Mouse (Mus musculus) liver, embryonic 11.5 days (tissue): ENCODE data around the gene Camkv. TPM values are rescaled to one million over a fixed set of nuclear protein-coding genes. Genes with fewer than 3 reads are reported as not detected.

ENCODE experiments used
- ATAC-seq: fragments of 200-750 bp; cut with Nextera tagmentation; replicated peaks from 2 replicates; pipeline ENCODE4 v1.8.0; 2017; ENCODE audit warnings: moderate number of reproducible peaks, mild to moderate bottlenecking, moderate TSS enrichment, moderate library complexity; ENCODE audit not compliant: low FRiP score
- DNase-seq: peaks from one replicate; pipeline ENCODE4 v3.0.0-alpha.2; 2017; ENCODE audit warnings: low spot score
- H3K27ac ChIP-seq: fragments of 300-500 bp; sonication (generic); 2 replicates; pipeline ENCODE4 v1.5.1; 2014; ENCODE audit warnings: mild to moderate bottlenecking, low read depth, low read length, control low read depth
- H3K27me3 ChIP-seq: fragments of 300-500 bp; sonication (generic); replicated peaks from 2 replicates; pipeline ENCODE4 v1.6.1; 2014; ENCODE audit warnings: low read length, mixed read lengths; ENCODE audit not compliant: control insufficient read depth, insufficient read depth
- H3K36me3 ChIP-seq: fragments of 300-500 bp; sonication (generic); 2 replicates; pipeline ENCODE4 v1.6.1; 2014; ENCODE audit warnings: mild to moderate bottlenecking, low read length, moderate library complexity, mixed read lengths; ENCODE audit not compliant: control insufficient read depth, insufficient read depth
- H3K4me1 ChIP-seq: fragments of 300-500 bp; sonication (generic); replicated peaks from 2 replicates; pipeline ENCODE4 v1.6.1; 2014; ENCODE audit warnings: low read length, mixed read lengths; ENCODE audit not compliant: control insufficient read depth, insufficient read depth
- H3K4me2 ChIP-seq: fragments of 300-500 bp; sonication (generic); 2 replicates; pipeline ENCODE4 v1.6.1; 2014; ENCODE audit warnings: mild to moderate bottlenecking, control low read depth, moderate library complexity
- H3K4me3 ChIP-seq: fragments of 300-500 bp; sonication (generic); 2 replicates; pipeline ENCODE4 v1.5.1; 2014; ENCODE audit warnings: low read depth, low read length, control low read depth
- H3K9ac ChIP-seq: fragments of 300-500 bp; sonication (generic); 2 replicates; pipeline ENCODE4 v1.6.1; 2014; ENCODE audit warnings: low read depth, low read length, control low read depth
- H3K9me3 ChIP-seq: fragments of 300-500 bp; sonication (generic); 2 replicates; pipeline ENCODE4 v1.6.1; 2016; ENCODE audit warnings: low read length, inconsistent platforms, mixed read lengths; ENCODE audit not compliant: control insufficient read depth
- whole genome bisulfite sequencing: fragments of 180-500 bp; shearing (Covaris S2); extraction: QIAGEN DNeasy Blood & Tissue Kit; methylation state at CpG from one replicate; pipeline ENCODE4 v1.1.7; 2014; 5-methylcytosine and 5-hydroxymethylcytosine counted together
- polyA plus RNA-seq: library from polyadenylated mRNA; unstranded; fragments of >200 nt; fragmentation: Nextera tagmentation; extraction: Ambion mirVana; gene quantifications from 2 replicates; pipeline ENCODE4 v1.2.1, GENCODE M21; 2014

The Camkv gene
- polyA plus RNA-seq, 1 experiment from 2014 or later: 0.56 TPM

- Histone ChIP-seq H3K4me1 (peaks cover 54% of the 10 kb centered on the region), H3K36me3 (peaks cover 11% of the 10 kb centered on the region), H3K27me3 (no peaks in the 10 kb centered on the region; the same call in 1 of the 2 replicates), H3K9me3 (no peaks in the 10 kb centered on the region), H3K27ac (peak overlapping the region; percentile 97), H3K4me3 (peak overlapping the region; percentile 83), H3K9ac (peak overlapping the region; percentile 90), H3K4me2 (peak overlapping the region; percentile 89)
- DNase-seq (peak; percentile 43), ATAC-seq (no peak)
- WGBS: 26% methylated on average over 19 of the region's 19 CpGs
These were observed 48.7 kb downstream of the Camkv start for GRCm38 (mm10) chr9:107984052-107984753.

DNA sequence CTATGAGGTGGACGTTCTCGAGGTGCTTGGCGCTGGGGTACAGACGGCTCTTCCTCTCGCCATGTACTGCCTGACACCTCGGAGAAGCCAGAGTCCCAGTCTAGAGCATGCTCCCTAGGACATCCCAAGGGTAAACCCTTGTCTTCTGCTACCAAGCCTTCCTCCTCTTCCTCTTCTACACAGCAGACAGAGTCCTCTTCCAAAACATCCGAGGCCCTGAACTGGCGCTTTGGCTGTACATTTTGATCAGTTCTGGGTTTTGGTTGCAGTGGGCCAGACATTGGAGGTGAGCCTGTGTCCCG lies 49.2 kb downstream of the Camkv start:
- Histone ChIP-seq H3K9ac (peak overlapping the region; percentile 90), H3K4me1 (peaks cover 51% of the 10 kb centered on the region), H3K4me2 (peak overlapping the region; percentile 89), H3K4me3 (peak overlapping the region; percentile 83), H3K9me3 (no peaks in the 10 kb centered on the region), H3K36me3 (peaks cover 7% of the 10 kb centered on the region), H3K27ac (peak overlapping the region; percentile 97), H3K27me3 (no peaks in the 10 kb centered on the region; the same call in 1 of the 2 replicates)
- 29% methylated on average over 9 of the region's 9 CpGs for WGBS
- DNase-seq: peak; percentile 38
- no peak for ATAC-seq

DNA sequence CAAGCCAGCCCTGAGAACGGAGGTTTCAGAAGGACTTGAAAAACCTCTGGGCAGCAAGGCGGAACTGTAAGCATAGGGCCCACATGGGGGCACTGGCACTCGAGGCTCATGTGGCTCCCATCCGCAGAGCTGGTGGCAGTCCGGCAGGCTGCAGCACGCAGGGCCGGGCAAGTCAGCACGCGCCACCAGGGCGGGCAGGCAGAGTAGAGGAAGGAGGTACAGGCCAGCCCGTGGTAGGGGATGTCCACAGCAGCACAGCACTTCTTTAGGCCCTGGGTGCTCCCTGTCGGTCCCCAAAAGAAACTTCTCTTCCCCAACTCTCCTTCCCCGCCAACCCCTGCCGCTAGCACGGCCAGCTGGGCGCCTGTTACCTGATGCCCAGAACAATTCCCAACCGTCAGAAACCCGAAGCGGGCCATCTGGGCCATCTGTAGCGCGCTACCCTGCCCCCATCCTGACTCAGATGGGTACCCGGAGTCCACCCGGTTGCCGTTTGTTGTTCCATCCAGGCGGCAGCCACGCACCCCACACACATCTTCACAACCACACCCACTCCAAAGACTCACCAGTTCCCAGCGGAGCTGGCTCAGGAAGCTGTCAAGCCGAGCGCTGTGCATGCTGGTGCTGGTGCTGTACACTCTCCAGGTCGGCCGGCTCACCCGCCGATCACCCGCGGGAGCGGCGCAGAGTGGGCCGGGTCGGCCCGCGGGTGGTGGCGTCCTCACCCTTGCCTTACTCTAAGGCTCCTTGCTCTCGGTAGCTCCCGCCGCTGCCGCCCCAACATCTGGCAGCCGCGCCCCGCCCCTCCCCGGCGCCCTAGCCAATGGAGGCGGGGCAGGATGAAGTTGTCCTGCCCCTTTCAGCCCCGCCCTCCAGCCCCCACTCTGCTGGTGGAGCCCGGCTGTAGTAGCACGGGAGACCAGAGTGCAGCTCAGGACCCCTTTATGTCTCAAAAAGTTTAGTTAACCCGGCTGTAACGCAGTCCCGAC lies 50.0 kb downstream of the Camkv start, which contains the start of gene Inka1:
Gene Inka1 (minus strand): TSS at position 749 of the 989 bp plus-strand sequence.
- peak; percentile 71 for ATAC-seq
- H3K36me3 ChIP-seq: 0 out of 2 replicates have a peak, but pooled peaks cover 5% of the 10 kb centered on the region

GRCm38 (mm10) chr9:107986376-107986775 lies 50.9 kb downstream of the Camkv start:
- Histone ChIP-seq H3K36me3 (0 out of 2 replicates have a peak, but pooled peaks cover 5% of the 10 kb centered on the region), H3K4me1 (peaks cover 35% of the 10 kb centered on the region), H3K27ac (peak overlapping the region; percentile 97; the same call in 1 of the 2 replicates), H3K4me3 (peak overlapping the region; percentile 83), H3K9ac (peak overlapping the region; percentile 90), H3K4me2 (peak overlapping the region; percentile 89), H3K9me3 (no peaks in the 10 kb centered on the region), H3K27me3 (no peaks in the 10 kb centered on the region; the same call in 1 of the 2 replicates)
- 1% methylated on average over 18 of the region's 18 CpGs for WGBS
- ATAC-seq (no peak; the same call in 1 of the 2 replicates), DNase-seq (peak; percentile 79)

More for the DNA sequence above, 50.0 kb downstream of the Camkv start, which contains the start of gene Inka1:
- peak; percentile 95 for DNase-seq
- Histone ChIP-seq H3K9me3 (no peaks in the 10 kb centered on the region), H3K4me2 (peak within 1 kb of the TSS; percentile 89), H3K4me1 (peaks cover 44% of the 10 kb centered on the region), H3K4me3 (peak within 1 kb of the TSS; percentile 83), H3K9ac (peak within 1 kb of the TSS; percentile 90), H3K27me3 (no peaks in the 10 kb centered on the region; the same call in 1 of the 2 replicates), H3K27ac (peak within 1 kb of the TSS; percentile 97)
- under 1% methylated on average over 58 of the region's 58 CpGs for WGBS

DNA sequence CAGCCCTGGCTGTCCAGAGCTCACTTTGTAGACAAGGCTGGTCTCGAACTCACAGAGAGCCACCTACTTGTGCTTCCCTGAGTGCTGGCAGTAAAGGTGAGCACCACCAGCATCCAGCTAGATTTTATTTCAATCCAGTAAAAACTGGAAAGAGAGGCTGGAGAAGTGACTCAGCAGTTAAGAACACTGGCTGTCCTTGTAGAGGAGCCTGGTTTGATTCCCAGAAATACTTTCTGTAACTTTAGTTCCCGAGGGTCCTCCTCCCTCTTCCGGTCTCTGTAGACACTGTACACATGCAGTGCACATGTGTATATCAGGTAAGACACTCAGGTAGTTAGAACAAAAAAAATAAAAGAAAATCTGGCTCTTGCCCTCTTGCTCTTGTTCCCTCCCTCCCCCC lies 52.5 kb downstream of the Camkv start:
- no peak overlapping the region for H3K4me3 ChIP-seq
- DNase-seq: no peak
- WGBS: 71% methylated on average over 3 of the region's 3 CpGs
- no peaks in the 10 kb centered on the region for H3K9me3 ChIP-seq
- H3K4me2 ChIP-seq: no peak overlapping the region
- H3K4me1 ChIP-seq: peaks cover 20% of the 10 kb centered on the region
- H3K27me3 ChIP-seq: no peaks in the 10 kb centered on the region; the same call in 1 of the 2 replicates
- no peak overlapping the region for H3K27ac ChIP-seq
- no peak for ATAC-seq
- H3K9ac ChIP-seq: no peak overlapping the region
- 0 out of 2 replicates have a peak, but pooled peaks cover 5% of the 10 kb centered on the region for H3K36me3 ChIP-seq

DNA sequence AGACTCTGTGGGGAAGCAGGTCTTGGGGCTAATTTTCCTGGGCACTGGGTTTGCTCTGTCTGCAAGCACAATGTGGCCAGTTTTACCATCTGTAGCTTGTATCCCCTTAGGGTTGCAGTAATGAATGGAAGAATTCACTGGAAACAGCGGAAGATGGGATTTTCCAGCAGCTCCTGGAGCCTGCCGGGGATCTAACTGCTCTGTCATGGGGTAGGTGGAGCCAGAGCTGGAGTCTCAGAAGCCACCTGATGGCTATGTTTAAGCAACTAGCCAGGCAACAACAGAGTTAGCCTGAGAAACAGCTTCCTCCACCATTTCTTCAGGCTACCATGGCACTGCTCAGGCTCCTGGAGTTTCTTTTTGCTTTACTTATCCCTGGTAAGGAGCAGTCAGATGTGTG lies 56.7 kb downstream of the Camkv start, which contains the start of gene Cdhr4:
Gene Cdhr4 (plus strand): TSS at position 301 of the 400 bp plus-strand sequence.
- Histone ChIP-seq H3K9me3 (no peaks in the 10 kb centered on the region), H3K36me3 (no peaks in the 10 kb centered on the region), H3K9ac (no peak within 1 kb of the TSS), H3K4me1 (peaks cover 3% of the 10 kb centered on the region), H3K27me3 (no peaks in the 10 kb centered on the region; the same call in 1 of the 2 replicates), H3K4me2 (no peak within 1 kb of the TSS), H3K4me3 (no peak within 1 kb of the TSS), H3K27ac (no peak within 1 kb of the TSS)
- 60% methylated on average over 2 of the region's 2 CpGs for WGBS
- no peak for ATAC-seq
- no peak for DNase-seq

DNA sequence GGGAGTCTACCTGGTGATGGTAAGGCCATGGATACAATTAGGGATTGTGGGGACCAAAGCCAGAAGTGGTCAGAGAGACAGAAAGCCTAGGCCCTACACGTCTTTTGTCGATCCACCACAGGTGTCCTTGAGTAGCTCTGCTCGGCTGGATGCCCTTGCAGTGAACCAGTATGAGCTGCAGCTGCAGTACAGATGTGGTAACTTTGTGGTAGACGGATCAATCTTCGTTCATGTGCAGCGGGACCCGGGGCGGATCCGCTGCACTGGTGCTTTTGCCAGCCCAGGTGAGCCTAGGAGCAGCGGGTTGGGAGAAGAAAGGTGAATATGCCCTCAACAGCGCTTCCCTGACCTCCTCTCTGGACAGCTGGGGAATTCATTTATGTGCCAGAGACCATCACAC lies 57.5 kb downstream of the Camkv start:
- no peaks in the 10 kb centered on the region for H3K9me3 ChIP-seq
- no peak overlapping the region for H3K4me3 ChIP-seq
- H3K27me3 ChIP-seq: no peaks in the 10 kb centered on the region
- no peak overlapping the region for H3K27ac ChIP-seq
- ATAC-seq (no peak), DNase-seq (no peak)
- H3K4me2 ChIP-seq: no peak overlapping the region
- WGBS: 87% methylated on average over 11 of the region's 11 CpGs
- no peaks in the 10 kb centered on the region; the same call in 1 of the 2 replicates for H3K4me1 ChIP-seq
- H3K36me3 ChIP-seq: no peaks in the 10 kb centered on the region
- no peak overlapping the region for H3K9ac ChIP-seq

DNA sequence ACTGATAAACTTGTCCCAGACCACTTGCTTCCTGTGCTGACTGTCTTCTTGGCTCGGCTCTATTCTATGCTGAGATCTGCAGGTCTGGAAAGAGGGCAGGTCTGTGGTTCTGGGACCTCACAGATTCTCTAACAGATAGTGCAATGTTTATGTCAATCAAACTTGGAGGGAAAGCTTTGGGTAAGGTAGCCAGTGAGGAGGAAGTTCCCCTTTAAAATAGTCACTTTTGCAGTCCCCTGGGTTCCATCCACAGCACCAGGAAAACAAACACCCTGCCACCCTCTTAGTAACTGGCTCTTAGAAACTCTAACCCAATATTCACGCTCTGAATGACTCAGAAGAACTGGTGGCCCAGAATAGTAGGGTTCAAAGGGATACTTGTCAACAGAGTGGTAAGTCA lies 59.0 kb downstream of the Camkv start:
- Histone ChIP-seq H3K9ac (no peak overlapping the region; the same call in 1 of the 2 replicates), H3K36me3 (no peaks in the 10 kb centered on the region), H3K4me2 (no peak overlapping the region), H3K9me3 (no peaks in the 10 kb centered on the region), H3K27ac (no peak overlapping the region), H3K27me3 (no peaks in the 10 kb centered on the region), H3K4me3 (no peak overlapping the region), H3K4me1 (no peaks in the 10 kb centered on the region; the same call in none of the 2 replicates)
- WGBS: 38% methylated on average over 2 of the region's 2 CpGs
- ATAC-seq: no peak
- DNase-seq: no peak
